Mouse (Mus musculus): ENCODE data around the gene Serpina12. TPM values are rescaled to one million over a fixed set of nuclear protein-coding genes. Genes with fewer than 3 reads are reported as not detected.

Gene Serpina12
- polyA plus RNA-seq (2015; fragmentation: Nextera tagmentation; extraction: Ambion mirVana): not detected in 2 replicates

DNA sequence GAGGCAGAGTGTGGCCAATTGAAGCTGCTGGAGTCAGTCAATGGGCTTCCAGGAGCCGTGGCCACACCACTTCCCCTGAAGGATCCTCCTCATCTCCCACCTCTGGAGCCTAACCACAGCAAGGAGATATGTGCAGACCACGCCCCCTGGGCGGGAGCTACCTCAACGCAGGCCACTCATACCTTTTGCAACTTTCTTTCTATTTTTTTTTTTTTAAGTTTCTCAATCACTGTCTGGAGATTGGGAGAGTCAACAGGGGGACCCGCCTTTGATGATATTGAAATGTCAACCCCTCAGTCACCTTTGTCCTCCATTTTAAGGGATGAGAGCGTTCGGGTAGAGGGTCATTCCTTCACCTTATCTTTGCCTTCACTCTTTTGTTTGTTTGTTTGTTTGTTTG, at the start of gene Serpina12:
Gene Serpina12, minus strand, starts transcription at position 101 of the 400 bp plus-strand sequence.
- H3K4me3 ChIP-seq: no peak within 1 kb of the TSS
- 93% methylated on average over 7 of the region's 7 CpGs for WGBS
- ATAC-seq: no peak
- no peak within 1 kb of the TSS for H3K4me2 ChIP-seq
- H3K9ac ChIP-seq: no peak within 1 kb of the TSS
- no peaks in the 10 kb centered on the region for H3K36me3 ChIP-seq (ENCODE audit: poor library complexity, severe bottlenecking)
- no peaks in the 10 kb centered on the region for H3K9me3 ChIP-seq (replicated peaks)
- H3K4me1 ChIP-seq: no peaks in the 10 kb centered on the region
- no peaks in the 10 kb centered on the region for H3K27me3 ChIP-seq
- H3K27ac ChIP-seq: no peak within 1 kb of the TSS

DNA sequence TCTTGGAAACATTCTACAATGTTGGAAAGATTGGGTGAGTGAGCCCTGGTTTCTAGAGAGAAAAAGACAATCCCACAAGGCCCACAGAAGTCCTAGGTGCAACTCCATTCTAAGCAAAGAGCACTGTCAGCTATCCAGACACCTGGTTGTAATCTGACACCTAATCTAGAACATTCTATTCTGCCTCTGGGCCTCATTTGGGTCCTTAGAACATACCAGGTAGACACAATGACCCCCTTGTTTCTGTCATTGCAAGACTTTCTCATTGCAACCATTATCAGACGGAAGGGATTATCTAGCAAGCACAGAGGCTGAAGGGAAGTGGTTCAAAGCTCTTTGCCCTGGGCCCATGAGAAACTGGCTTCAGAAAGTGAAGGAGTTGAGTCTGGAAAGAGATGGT, 47.1 kb upstream of the Serpina12 start:
- ATAC-seq: no peak
- H3K36me3 ChIP-seq (ENCODE audit: poor library complexity, severe bottlenecking): no peaks in the 10 kb centered on the region
- H3K4me3 ChIP-seq: no peak overlapping the region
- H3K27me3 ChIP-seq: no peaks in the 10 kb centered on the region
- no peak overlapping the region for H3K4me2 ChIP-seq
- 88% methylated on average over 1 of the region's 1 CpGs for WGBS
- H3K9me3 ChIP-seq (replicated peaks): no peaks in the 10 kb centered on the region
- H3K4me1 ChIP-seq: no peaks in the 10 kb centered on the region
- no peak overlapping the region for H3K27ac ChIP-seq
- no peak overlapping the region for H3K9ac ChIP-seq

DNA sequence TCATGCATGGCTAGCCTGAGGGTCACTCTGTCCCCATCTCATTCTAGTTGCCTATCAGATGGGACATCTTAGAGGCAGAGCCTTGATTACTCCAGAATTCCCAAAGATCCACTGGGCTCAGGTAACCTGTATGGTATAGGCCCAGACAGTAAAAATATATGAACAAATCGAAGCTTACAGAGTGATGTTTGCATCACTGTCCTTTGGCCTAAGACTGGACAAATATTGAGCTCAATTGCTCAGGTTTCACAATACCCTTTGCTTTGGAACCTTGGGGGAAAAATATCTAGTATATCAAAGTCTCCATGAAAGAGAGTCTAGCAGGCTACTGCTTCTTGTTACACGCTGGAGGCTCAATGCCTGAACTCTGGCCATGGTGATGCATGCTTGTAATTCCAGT, 45.9 kb upstream of the Serpina12 start:
- WGBS: 77% methylated on average over 2 of the region's 2 CpGs
- H3K27ac ChIP-seq: no peak overlapping the region
- no peaks in the 10 kb centered on the region for H3K4me1 ChIP-seq
- H3K36me3 ChIP-seq (ENCODE audit: poor library complexity, severe bottlenecking): no peaks in the 10 kb centered on the region
- ATAC-seq: no peak
- no peak overlapping the region for H3K9ac ChIP-seq
- H3K4me3 ChIP-seq: no peak overlapping the region
- no peaks in the 10 kb centered on the region for H3K9me3 ChIP-seq (replicated peaks)
- H3K4me2 ChIP-seq: no peak overlapping the region
- H3K27me3 ChIP-seq: no peaks in the 10 kb centered on the region

DNA sequence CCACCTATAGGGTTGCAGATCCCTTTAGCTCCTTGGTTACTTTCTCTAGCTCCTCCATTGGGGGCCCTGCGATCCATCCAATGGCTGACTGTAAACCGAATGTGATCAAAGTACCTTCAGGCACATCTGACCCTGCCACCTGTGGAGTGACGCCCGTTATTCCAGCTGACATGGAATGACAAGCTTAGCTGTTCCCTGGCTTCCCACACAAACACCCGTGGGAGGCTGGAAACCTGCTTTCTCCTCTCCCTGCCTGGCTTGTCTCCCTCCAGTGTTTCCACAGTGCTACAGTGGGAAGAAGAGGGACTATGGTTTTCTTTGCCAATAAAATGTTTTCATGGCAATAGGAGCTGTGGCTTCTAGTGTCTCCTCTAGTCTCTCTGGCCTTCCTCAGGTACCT, 28.0 kb upstream of the Serpina12 start:
- no peak overlapping the region for H3K4me3 ChIP-seq
- no peaks in the 10 kb centered on the region for H3K36me3 ChIP-seq (ENCODE audit: poor library complexity, severe bottlenecking)
- WGBS: 70% methylated on average over 5 of the region's 5 CpGs
- no peaks in the 10 kb centered on the region for H3K27me3 ChIP-seq
- no peak overlapping the region for H3K4me2 ChIP-seq
- H3K27ac ChIP-seq: no peak overlapping the region
- no peak overlapping the region for H3K9ac ChIP-seq
- ATAC-seq: no peak
- no peaks in the 10 kb centered on the region for H3K4me1 ChIP-seq
- H3K9me3 ChIP-seq (replicated peaks): no peaks in the 10 kb centered on the region

DNA sequence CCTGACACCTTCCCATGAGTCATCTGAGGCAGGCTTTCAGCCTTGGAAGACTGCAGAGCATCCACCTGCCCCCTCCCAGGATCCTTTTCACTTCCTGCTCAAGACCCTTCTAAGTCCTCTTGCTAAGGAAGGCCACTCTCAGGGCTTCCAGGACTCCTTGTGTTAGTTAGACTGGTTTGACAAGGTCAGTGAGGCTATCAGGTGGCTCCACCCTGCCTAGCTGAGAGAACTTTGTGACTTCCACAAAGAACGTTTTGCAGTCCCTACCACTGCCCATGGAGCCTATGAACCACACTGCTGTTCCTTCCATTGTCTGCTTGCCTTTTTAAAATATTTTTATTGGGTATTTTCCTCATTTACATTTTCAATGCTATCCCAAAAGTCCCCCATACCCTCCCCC, 27.5 kb upstream of the Serpina12 start:
- Histone ChIP-seq H3K4me3 (no peak overlapping the region), H3K36me3 (ENCODE audit: poor library complexity, severe bottlenecking) (no peaks in the 10 kb centered on the region), H3K9me3 (replicated peaks) (no peaks in the 10 kb centered on the region), H3K4me2 (no peak overlapping the region), H3K4me1 (no peaks in the 10 kb centered on the region), H3K27me3 (no peaks in the 10 kb centered on the region), H3K27ac (no peak overlapping the region), H3K9ac (no peak overlapping the region)
- WGBS: 48% methylated on average over 1 of the region's 1 CpGs
- no peak for ATAC-seq

DNA sequence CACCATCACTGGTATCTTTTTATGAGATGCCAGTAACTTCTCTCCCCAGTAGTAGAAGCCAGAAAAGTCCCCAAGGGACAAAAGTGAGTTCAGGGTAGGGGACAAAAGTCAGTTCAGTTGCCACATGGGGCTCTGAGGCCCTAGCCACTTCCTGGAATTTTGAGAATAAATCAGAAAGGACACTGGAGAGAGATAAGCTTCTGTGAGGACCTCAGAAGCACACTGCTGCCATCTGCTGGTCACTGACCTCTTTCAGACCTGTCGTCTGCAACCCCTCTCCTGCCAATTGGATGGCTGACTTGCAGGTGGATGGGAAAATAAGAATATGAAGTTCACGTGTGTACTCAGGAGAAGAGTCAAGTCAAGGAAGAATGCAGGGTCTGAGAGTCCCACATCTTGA, 25.4 kb upstream of the Serpina12 start:
- Histone ChIP-seq H3K36me3 (ENCODE audit: poor library complexity, severe bottlenecking) (no peaks in the 10 kb centered on the region), H3K9me3 (replicated peaks) (no peaks in the 10 kb centered on the region), H3K27ac (no peak overlapping the region), H3K4me3 (no peak overlapping the region), H3K9ac (no peak overlapping the region), H3K4me1 (no peaks in the 10 kb centered on the region), H3K27me3 (no peaks in the 10 kb centered on the region), H3K4me2 (no peak overlapping the region)
- 7% methylated on average over 2 of the region's 2 CpGs for WGBS
- ATAC-seq: peak; percentile 54; the same call in 1 of the 2 replicates

DNA sequence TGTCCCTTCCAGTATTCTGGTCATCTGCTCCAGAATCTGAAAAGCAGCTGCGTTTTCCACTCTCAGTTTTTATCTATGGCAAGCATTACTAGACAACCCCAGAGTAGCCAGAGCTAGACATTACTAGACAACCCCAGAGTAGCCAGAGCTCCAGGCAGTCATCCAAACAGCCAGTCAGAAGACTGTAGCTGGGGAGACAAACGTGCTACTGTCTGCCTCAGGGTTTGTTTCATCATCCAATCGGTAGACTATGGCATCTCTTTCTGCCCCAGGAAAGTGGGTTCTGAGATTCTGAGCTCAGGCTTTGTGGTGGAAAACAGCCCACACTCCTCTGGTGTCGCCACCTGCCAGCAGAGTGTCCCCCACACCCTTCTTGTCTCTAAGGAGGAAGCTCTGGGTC, 23.3 kb upstream of the Serpina12 start:
- H3K36me3 ChIP-seq (ENCODE audit: poor library complexity, severe bottlenecking): no peaks in the 10 kb centered on the region
- H3K4me3 ChIP-seq: peak overlapping the region; percentile 19; the same call in 1 of the 2 replicates
- 0 out of 2 replicates have a peak overlapping the region, but pooled peaks have one; percentile 35 for H3K27ac ChIP-seq
- H3K4me1 ChIP-seq: no peaks in the 10 kb centered on the region
- 27% methylated on average over 4 of the region's 4 CpGs for WGBS
- H3K27me3 ChIP-seq: no peaks in the 10 kb centered on the region
- H3K9me3 ChIP-seq (replicated peaks): no peaks in the 10 kb centered on the region
- peak overlapping the region; percentile 34; the same call in 1 of the 2 replicates for H3K9ac ChIP-seq
- H3K4me2 ChIP-seq: peak overlapping the region; percentile 43
- peak; percentile 69 for ATAC-seq

DNA sequence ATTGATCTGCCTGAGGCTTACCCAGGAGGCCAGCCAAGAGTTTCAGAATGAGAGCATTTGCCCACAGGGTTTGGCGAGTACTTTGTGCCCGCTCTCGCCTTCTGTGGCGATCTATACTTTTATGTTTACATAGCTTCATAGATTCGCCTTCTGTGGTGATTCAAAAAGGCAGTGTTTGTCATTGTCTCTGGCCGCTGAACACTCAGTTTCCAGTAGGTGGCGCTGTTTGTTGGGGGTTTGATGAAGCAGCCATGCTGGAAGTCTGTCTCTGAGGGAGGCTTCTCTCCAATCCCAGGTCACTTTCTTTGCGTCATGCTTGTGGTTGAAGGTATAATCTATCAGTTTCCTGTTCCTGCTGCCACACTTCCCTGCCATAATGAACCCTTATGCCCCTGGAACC, 22.0 kb upstream of the Serpina12 start:
- ATAC-seq: peak; percentile 3; the same call in 1 of the 2 replicates
- WGBS: 26% methylated on average over 8 of the region's 8 CpGs
- H3K27me3 ChIP-seq: no peaks in the 10 kb centered on the region
- H3K4me1 ChIP-seq: no peaks in the 10 kb centered on the region
- 0 out of 2 replicates have a peak overlapping the region, but pooled peaks have one; percentile 21 for H3K9ac ChIP-seq
- H3K4me3 ChIP-seq: no peak overlapping the region
- no peak overlapping the region for H3K4me2 ChIP-seq
- H3K36me3 ChIP-seq (ENCODE audit: poor library complexity, severe bottlenecking): no peaks in the 10 kb centered on the region
- no peak overlapping the region for H3K27ac ChIP-seq
- no peaks in the 10 kb centered on the region for H3K9me3 ChIP-seq (replicated peaks)

DNA sequence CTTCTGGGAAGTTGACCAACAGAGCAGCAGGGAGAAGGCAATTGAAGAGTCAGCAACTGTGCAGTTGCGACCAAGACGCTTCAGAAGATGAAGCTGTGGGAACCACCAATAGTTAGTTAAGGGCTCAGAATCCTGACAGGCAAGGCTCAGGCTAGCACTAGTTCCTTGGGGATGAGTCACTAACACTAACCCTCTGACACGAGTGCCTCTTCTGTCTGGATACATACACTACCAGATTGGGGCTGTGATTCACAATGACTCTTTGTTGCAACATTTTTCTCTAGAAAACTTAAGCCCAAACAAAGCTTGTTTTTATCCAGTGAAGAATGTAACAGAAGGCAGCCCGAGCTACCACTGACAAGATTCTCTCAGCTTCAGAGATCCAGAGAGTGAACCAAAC, 20.8 kb upstream of the Serpina12 start:
- H3K9me3 ChIP-seq (replicated peaks): no peaks in the 10 kb centered on the region
- no peaks in the 10 kb centered on the region for H3K27me3 ChIP-seq
- no peaks in the 10 kb centered on the region for H3K36me3 ChIP-seq (ENCODE audit: poor library complexity, severe bottlenecking)
- H3K27ac ChIP-seq: no peak overlapping the region
- no peak overlapping the region for H3K4me2 ChIP-seq
- no peak overlapping the region for H3K9ac ChIP-seq
- H3K4me1 ChIP-seq: no peaks in the 10 kb centered on the region
- H3K4me3 ChIP-seq: no peak overlapping the region
- no peak for ATAC-seq
- 86% methylated on average over 4 of the region's 4 CpGs for WGBS

DNA sequence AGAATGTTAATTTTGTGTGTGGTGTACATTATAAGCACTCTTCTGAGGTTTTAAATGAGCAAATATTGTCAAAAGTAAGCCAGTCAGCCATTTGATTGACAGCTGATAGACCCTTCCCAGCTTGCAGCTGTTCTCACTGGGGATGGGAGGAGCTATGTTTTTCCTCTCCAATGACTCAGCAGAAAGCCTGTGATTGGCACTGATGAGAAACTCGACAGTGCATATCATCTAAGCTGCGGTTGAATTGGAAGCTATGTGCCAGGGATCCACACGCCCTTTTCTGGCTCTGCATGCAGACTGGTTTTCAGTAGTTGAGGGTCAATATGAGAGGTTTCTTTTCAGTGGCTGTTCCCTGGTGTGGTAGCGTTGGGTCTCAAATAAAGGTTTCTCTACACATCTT, 20.3 kb upstream of the Serpina12 start:
- 51% methylated on average over 4 of the region's 4 CpGs for WGBS
- Histone ChIP-seq H3K4me2 (no peak overlapping the region), H3K4me1 (no peaks in the 10 kb centered on the region), H3K27ac (no peak overlapping the region), H3K9ac (no peak overlapping the region), H3K4me3 (no peak overlapping the region), H3K9me3 (replicated peaks) (no peaks in the 10 kb centered on the region), H3K36me3 (ENCODE audit: poor library complexity, severe bottlenecking) (no peaks in the 10 kb centered on the region), H3K27me3 (no peaks in the 10 kb centered on the region)
- no peak; the same call in 1 of the 2 replicates for ATAC-seq

DNA sequence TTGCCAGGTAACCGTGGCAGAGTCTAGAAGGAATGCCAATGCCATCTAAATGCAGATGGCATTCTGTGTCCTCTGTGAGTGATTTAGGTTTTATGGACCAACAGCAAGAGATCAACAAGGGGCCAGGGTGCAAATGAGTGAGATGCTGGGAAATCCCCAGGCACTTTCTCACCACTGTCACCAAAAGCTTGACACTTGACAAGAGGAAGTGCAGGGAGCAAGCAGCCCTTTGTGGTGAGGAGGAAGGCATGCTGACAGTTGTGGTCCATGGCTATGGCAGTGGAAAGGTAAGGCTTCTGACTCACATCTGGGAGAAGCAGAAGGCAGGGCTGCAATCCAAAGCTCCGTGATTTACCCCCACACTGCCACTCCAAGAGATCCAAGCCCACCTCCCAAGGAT, 17.6 kb upstream of the Serpina12 start:
- Histone ChIP-seq H3K36me3 (ENCODE audit: poor library complexity, severe bottlenecking) (no peaks in the 10 kb centered on the region), H3K9me3 (replicated peaks) (no peaks in the 10 kb centered on the region), H3K4me3 (no peak overlapping the region), H3K4me2 (no peak overlapping the region), H3K9ac (no peak overlapping the region), H3K4me1 (peaks cover 6% of the 10 kb centered on the region; the same call in 1 of the 2 replicates), H3K27me3 (no peaks in the 10 kb centered on the region), H3K27ac (no peak overlapping the region)
- WGBS: 62% methylated on average over 2 of the region's 2 CpGs
- no peak for ATAC-seq

DNA sequence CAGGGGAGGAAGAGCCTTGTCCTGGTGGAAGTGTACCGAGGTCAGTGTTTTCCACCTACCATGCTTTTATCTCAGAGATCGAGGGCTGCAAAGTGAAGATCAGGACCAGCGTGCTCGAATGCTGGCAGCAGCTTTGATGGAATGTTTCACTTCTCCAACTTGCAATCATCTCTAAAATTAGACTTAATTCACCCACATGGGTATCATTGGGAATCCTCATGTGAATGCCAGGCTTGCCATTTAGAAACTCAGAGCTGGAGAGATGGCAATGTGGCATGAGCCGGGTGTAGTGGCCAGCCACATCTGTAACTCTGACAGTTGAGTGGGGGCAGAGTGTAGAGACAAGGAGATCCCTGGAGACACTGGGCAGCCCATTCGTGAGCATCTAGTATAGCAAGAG, 15.9 kb upstream of the Serpina12 start:
- WGBS: 87% methylated on average over 6 of the region's 6 CpGs
- H3K9me3 ChIP-seq (replicated peaks): no peaks in the 10 kb centered on the region
- ATAC-seq: no peak
- no peaks in the 10 kb centered on the region for H3K36me3 ChIP-seq (ENCODE audit: poor library complexity, severe bottlenecking)
- H3K27ac ChIP-seq: no peak overlapping the region
- no peaks in the 10 kb centered on the region for H3K27me3 ChIP-seq
- H3K9ac ChIP-seq: no peak overlapping the region
- H3K4me2 ChIP-seq: no peak overlapping the region
- H3K4me1 ChIP-seq: peaks cover 6% of the 10 kb centered on the region; the same call in 1 of the 2 replicates
- H3K4me3 ChIP-seq: no peak overlapping the region

DNA sequence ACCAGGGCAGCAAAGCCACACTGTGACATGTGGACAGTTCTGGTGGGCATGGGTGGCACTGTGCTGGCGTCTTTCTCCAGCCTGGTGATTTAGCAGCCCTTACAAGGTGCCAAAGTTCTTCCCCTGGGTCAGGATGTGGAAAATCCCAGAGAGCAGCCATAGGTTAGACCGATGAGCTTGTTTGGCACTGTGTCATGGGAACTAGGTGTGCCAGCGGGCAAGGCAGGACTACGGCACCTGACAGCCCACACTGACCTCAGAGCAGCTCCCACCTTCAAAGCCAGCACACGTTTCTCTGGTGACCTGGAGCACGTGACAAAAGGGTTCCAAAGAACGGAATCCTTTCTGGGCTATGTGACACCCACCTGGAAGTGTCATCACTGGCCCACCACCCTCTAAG, 13.3 kb upstream of the Serpina12 start:
- Histone ChIP-seq H3K27me3 (no peaks in the 10 kb centered on the region), H3K9ac (no peak overlapping the region), H3K36me3 (ENCODE audit: poor library complexity, severe bottlenecking) (no peaks in the 10 kb centered on the region), H3K9me3 (replicated peaks) (no peaks in the 10 kb centered on the region), H3K4me3 (no peak overlapping the region), H3K4me2 (no peak overlapping the region), H3K27ac (0 out of 2 replicates have a peak overlapping the region, but pooled peaks have one; percentile 16), H3K4me1 (peaks cover 6% of the 10 kb centered on the region; the same call in 1 of the 2 replicates)
- 83% methylated on average over 7 of the region's 7 CpGs for WGBS
- no peak for ATAC-seq
